Mouse (Mus musculus): ENCODE measurements around the gene Lrrc36. TPM values are rescaled to one million over a fixed set of nuclear protein-coding genes. Genes with fewer than 3 reads are reported as not detected.

The Lrrc36 gene
- total and polyA plus RNA-seq, 2 experiments from 2014 or later: 0.50 to 1.7 TPM

DNA sequence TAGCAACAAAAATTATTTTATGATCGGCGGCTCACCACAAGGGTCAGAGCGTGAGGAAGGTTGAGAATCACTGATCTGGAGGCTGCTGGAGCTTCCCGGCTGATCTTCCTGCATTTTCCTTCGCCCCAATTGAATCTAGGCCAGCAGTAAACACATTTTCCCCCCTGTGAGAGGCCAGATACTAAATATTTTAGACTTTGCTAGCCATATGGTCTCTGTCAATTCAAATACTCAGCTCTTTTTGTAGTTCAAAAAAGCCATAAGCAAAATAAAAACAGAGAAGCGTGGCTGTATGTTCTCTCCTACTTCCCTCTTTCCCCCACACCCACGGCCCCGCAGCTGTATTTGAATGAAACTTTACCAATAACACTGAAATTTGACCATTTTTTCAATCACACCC is 9.9 kb upstream of the Lrrc36 start:
- no peaks in the 10 kb centered on the region for H3K9me3 ChIP-seq (ENCODE audit: low read length)
- H3K4me2 ChIP-seq (ENCODE audit: low read depth, low read length): no peak overlapping the region
- no peak overlapping the region for H3K4me3 ChIP-seq (ENCODE audit: low read length)
- TF ChIP-seq CTCF (IDR thresholded peaks at IDR 0.05; ENCODE audit: low read depth): no peak
- no peak overlapping the region for H3K27ac ChIP-seq
- WGBS: 86% methylated on average over 8 of the region's 8 CpGs
- no peaks in the 10 kb centered on the region for H3K36me3 ChIP-seq (ENCODE audit: insufficient read depth, low read length)
- H3K4me1 ChIP-seq (ENCODE audit: insufficient read depth, low read length): no peaks in the 10 kb centered on the region
- ATAC-seq (no peak), DNase-seq (ENCODE audit: low spot score) (no peak)
- H3K27me3 ChIP-seq (ENCODE audit: insufficient read depth, low read length): no peaks in the 10 kb centered on the region
- H3K9ac ChIP-seq (replicated peaks; ENCODE audit: low read length): no peak overlapping the region

DNA sequence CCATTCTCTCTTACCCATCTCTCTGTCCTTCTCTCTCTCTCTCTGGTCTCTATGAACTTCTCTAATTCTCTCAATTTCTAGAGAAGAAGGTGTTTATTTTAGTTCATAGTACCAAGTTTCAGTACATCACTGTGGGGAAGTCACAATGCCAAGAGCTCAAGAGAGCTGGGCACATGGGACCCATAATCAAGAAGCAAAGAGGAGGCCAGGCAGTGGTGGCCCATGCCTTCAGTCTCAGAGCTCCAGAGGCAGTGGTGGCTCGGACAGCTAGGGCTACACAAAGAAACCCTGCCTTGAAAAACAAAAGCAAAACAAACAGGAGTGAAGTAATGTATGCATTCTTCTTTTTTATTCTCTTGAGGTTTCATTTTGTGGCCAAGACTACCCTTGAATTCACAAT is 8.9 kb upstream of the Lrrc36 start:
- 43% methylated on average over 1 of the region's 1 CpGs for WGBS
- H3K9ac ChIP-seq (replicated peaks; ENCODE audit: low read length): no peak overlapping the region
- no peak for ATAC-seq
- H3K4me1 ChIP-seq (ENCODE audit: insufficient read depth, low read length): no peaks in the 10 kb centered on the region
- no peak overlapping the region for H3K27ac ChIP-seq
- no peak for DNase-seq (ENCODE audit: low spot score)
- no peak overlapping the region for H3K4me3 ChIP-seq (ENCODE audit: low read length)
- TF ChIP-seq CTCF (IDR thresholded peaks at IDR 0.05; ENCODE audit: low read depth): no peak
- H3K9me3 ChIP-seq (ENCODE audit: low read length): no peaks in the 10 kb centered on the region
- no peak overlapping the region for H3K4me2 ChIP-seq (ENCODE audit: low read depth, low read length)
- no peaks in the 10 kb centered on the region for H3K27me3 ChIP-seq (ENCODE audit: insufficient read depth, low read length)
- H3K36me3 ChIP-seq (ENCODE audit: insufficient read depth, low read length): no peaks in the 10 kb centered on the region

DNA sequence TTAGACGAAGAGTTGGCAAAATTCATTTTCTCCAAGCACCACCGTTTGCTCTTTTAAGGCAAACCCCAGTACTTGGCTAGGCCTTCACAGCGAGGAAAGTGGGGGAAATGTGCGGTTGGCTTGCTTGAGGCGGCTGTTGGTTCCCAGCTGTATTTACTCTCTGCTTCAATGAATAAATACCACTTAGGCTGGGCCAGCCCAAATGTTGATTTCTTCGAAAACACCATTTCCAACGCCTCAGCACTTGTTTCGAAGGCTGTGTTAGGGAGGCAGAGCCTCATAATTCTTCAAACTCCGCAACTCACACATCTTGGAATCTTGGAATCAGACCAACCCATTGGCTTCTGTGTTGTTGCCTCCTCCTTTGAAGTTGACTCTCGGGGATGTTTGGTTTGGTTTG is 7.0 kb upstream of the Lrrc36 start:
- Histone ChIP-seq H3K9me3 (ENCODE audit: low read length) (no peaks in the 10 kb centered on the region), H3K36me3 (ENCODE audit: insufficient read depth, low read length) (no peaks in the 10 kb centered on the region), H3K27ac (no peak overlapping the region), H3K4me3 (ENCODE audit: low read length) (no peak overlapping the region), H3K4me1 (ENCODE audit: insufficient read depth, low read length) (no peaks in the 10 kb centered on the region), H3K27me3 (ENCODE audit: insufficient read depth, low read length) (no peaks in the 10 kb centered on the region), H3K9ac (replicated peaks; ENCODE audit: low read length) (no peak overlapping the region), H3K4me2 (ENCODE audit: low read depth, low read length) (no peak overlapping the region)
- DNase-seq (ENCODE audit: low spot score): no peak
- ATAC-seq: no peak
- TF ChIP-seq CTCF (IDR thresholded peaks at IDR 0.05; ENCODE audit: low read depth): no peak
- WGBS: 65% methylated on average over 10 of the region's 10 CpGs

DNA sequence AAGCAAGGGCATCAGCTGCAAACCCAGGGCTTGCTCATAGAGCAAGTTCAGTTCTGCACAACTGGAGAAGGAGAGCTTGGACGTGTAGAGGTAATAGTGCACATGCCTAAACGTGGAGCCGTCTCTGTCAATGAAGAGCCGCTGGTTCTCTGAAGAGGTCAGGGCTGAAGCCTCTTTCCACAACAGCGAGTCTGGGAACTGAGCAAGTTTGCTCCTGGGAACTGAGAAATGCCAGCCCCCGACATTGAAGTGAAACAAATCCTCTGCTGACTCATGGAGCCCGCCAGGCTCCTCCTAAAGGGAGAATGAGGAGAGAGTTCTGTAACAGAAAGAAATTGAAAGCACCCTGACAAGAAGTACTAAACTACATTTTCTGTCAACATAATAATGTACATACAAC is 5.0 kb upstream of the Lrrc36 start:
- WGBS: 67% methylated on average over 7 of the region's 7 CpGs
- TF ChIP-seq CTCF (IDR thresholded peaks at IDR 0.05; ENCODE audit: low read depth): no peak
- no peak for DNase-seq (ENCODE audit: low spot score)

GRCm38 (mm10) chr8:105409947-105410346 is 3.4 kb upstream of the Lrrc36 start:
- peak; percentile 18; the same call in 1 of the 2 replicates for TF ChIP-seq CTCF (IDR thresholded peaks at IDR 0.05; ENCODE audit: low read depth)
- Histone ChIP-seq H3K4me1 (ENCODE audit: insufficient read depth, low read length) (peaks cover 6% of the 10 kb centered on the region), H3K27me3 (ENCODE audit: insufficient read depth, low read length) (peaks cover 3% of the 10 kb centered on the region; the same call in 1 of the 2 replicates), H3K4me2 (ENCODE audit: low read depth, low read length) (no peak overlapping the region), H3K4me3 (ENCODE audit: low read length) (no peak overlapping the region), H3K9ac (replicated peaks; ENCODE audit: low read length) (no peak overlapping the region), H3K27ac (no peak overlapping the region), H3K9me3 (ENCODE audit: low read length) (no peaks in the 10 kb centered on the region), H3K36me3 (ENCODE audit: insufficient read depth, low read length) (no peaks in the 10 kb centered on the region)
- WGBS: 95% methylated on average over 6 of the region's 6 CpGs
- no peak for DNase-seq (ENCODE audit: low spot score)
- ATAC-seq: no peak

More for the DNA sequence above, 5.0 kb upstream of the Lrrc36 start:
- peaks cover under 1% of the 10 kb centered on the region for H3K4me1 ChIP-seq (ENCODE audit: insufficient read depth, low read length)
- no peak overlapping the region for H3K4me2 ChIP-seq (ENCODE audit: low read depth, low read length)
- no peak for ATAC-seq
- H3K4me3 ChIP-seq (ENCODE audit: low read length): no peak overlapping the region
- H3K9me3 ChIP-seq (ENCODE audit: low read length): no peaks in the 10 kb centered on the region
- H3K36me3 ChIP-seq (ENCODE audit: insufficient read depth, low read length): no peaks in the 10 kb centered on the region
- no peaks in the 10 kb centered on the region for H3K27me3 ChIP-seq (ENCODE audit: insufficient read depth, low read length)
- no peak overlapping the region for H3K9ac ChIP-seq (replicated peaks; ENCODE audit: low read length)
- no peak overlapping the region for H3K27ac ChIP-seq

GRCm38 (mm10) chr8:105418992-105419391 is 5.6 kb downstream of the Lrrc36 start:
- no peaks in the 10 kb centered on the region for H3K36me3 ChIP-seq (ENCODE audit: insufficient read depth, low read length)
- 78% methylated on average over 2 of the region's 2 CpGs for WGBS
- 0 out of 2 replicates have a peak, but pooled peaks have one; percentile 10 for TF ChIP-seq CTCF (IDR thresholded peaks at IDR 0.05; ENCODE audit: low read depth)
- H3K4me3 ChIP-seq (ENCODE audit: low read length): no peak overlapping the region
- ATAC-seq (no peak), DNase-seq (ENCODE audit: low spot score) (no peak)
- no peak overlapping the region for H3K9ac ChIP-seq (replicated peaks; ENCODE audit: low read length)
- no peak overlapping the region for H3K27ac ChIP-seq
- H3K9me3 ChIP-seq (ENCODE audit: low read length): no peaks in the 10 kb centered on the region
- H3K27me3 ChIP-seq (ENCODE audit: insufficient read depth, low read length): peaks cover 3% of the 10 kb centered on the region; the same call in 1 of the 2 replicates
- H3K4me2 ChIP-seq (ENCODE audit: low read depth, low read length): no peak overlapping the region
- no peaks in the 10 kb centered on the region for H3K4me1 ChIP-seq (ENCODE audit: insufficient read depth, low read length)

GRCm38 (mm10) chr8:105419800-105420199 is 6.4 kb downstream of the Lrrc36 start:
- H3K4me1 ChIP-seq (ENCODE audit: insufficient read depth, low read length): no peaks in the 10 kb centered on the region
- DNase-seq (ENCODE audit: low spot score) (no peak), ATAC-seq (no peak)
- no peak overlapping the region for H3K27ac ChIP-seq
- no peak overlapping the region for H3K4me3 ChIP-seq (ENCODE audit: low read length)
- H3K36me3 ChIP-seq (ENCODE audit: insufficient read depth, low read length): no peaks in the 10 kb centered on the region
- H3K27me3 ChIP-seq (ENCODE audit: insufficient read depth, low read length): no peaks in the 10 kb centered on the region
- no peak overlapping the region for H3K9ac ChIP-seq (replicated peaks; ENCODE audit: low read length)
- no peak for TF ChIP-seq CTCF (IDR thresholded peaks at IDR 0.05; ENCODE audit: low read depth)
- H3K4me2 ChIP-seq (ENCODE audit: low read depth, low read length): no peak overlapping the region
- no peaks in the 10 kb centered on the region for H3K9me3 ChIP-seq (ENCODE audit: low read length)
- 90% methylated on average over 4 of the region's 4 CpGs for WGBS

Measured in hindbrain, postnatal 0 days (tissue).